Mouse (Mus musculus) forebrain, embryonic 12.5 days (tissue): Measurements from ENCODE around the gene Itsn1. TPM values are rescaled to one million over a fixed set of nuclear protein-coding genes. Genes with fewer than 3 reads are reported as not detected.

ENCODE experiments used
- ATAC-seq: fragments of 200-750 bp; cut with Nextera tagmentation; 2 replicates; pipeline ENCODE4 v1.8.0; 2017; ENCODE audit warnings: moderate TSS enrichment; ENCODE audit not compliant: low FRiP score
- H3K27ac ChIP-seq: fragments of 300-500 bp; sonication (generic); 2 replicates; pipeline ENCODE4 v1.5.1; 2016; ENCODE audit warnings: mild to moderate bottlenecking
- H3K27me3 ChIP-seq: fragments of 300-500 bp; sonication (generic); 2 replicates; pipeline ENCODE4 v1.6.1; 2016; ENCODE audit warnings: mild to moderate bottlenecking
- H3K36me3 ChIP-seq: fragments of 300-500 bp; sonication (generic); replicated peaks from 2 replicates; pipeline ENCODE4 v1.6.1; 2016; ENCODE audit warnings: mild to moderate bottlenecking
- H3K4me1 ChIP-seq: fragments of 300-500 bp; sonication (generic); 2 replicates; pipeline ENCODE4 v1.6.1; 2016
- H3K4me2 ChIP-seq: fragments of 300-500 bp; sonication (generic); 2 replicates; pipeline ENCODE4 v1.6.1; 2016; ENCODE audit warnings: mild to moderate bottlenecking, moderate library complexity
- H3K4me3 ChIP-seq: fragments of 300-500 bp; sonication (generic); replicated peaks from 2 replicates; pipeline ENCODE4 v1.5.1; 2016; ENCODE audit warnings: mild to moderate bottlenecking
- H3K9ac ChIP-seq: fragments of 300-500 bp; sonication (generic); 2 replicates; pipeline ENCODE4 v1.6.1; 2016; ENCODE audit warnings: mild to moderate bottlenecking
- H3K9me3 ChIP-seq: fragments of 300-500 bp; sonication (generic); 2 replicates; pipeline ENCODE4 v1.6.1; 2016
- WGBS: fragments of 180-500 bp; shearing (Covaris S2); methylation state at CpG from one replicate; pipeline ENCODE4 v1.1.7; 2016; 5-methylcytosine and 5-hydroxymethylcytosine counted together
- polyA plus RNA-seq: library from polyadenylated mRNA; unstranded; fragments of >200 nt; fragmentation: Nextera tagmentation; extraction: Ambion mirVana; gene quantifications from 2 replicates; pipeline ENCODE4 v1.2.1, GENCODE M21; 2016

Gene Itsn1
- polyA plus RNA-seq, 1 experiment from 2014 or later, result 65.4 TPM

GRCm38 (mm10) chr16:91780151-91780550 is 51.1 kb downstream of the Itsn1 start:
- no peak overlapping the region for H3K4me2 ChIP-seq
- peaks cover 12% of the 10 kb centered on the region; the same call in 1 of the 2 replicates for H3K4me1 ChIP-seq
- no peaks in the 10 kb centered on the region for H3K9me3 ChIP-seq
- ATAC-seq, result no peak
- no peaks in the 10 kb centered on the region for H3K27me3 ChIP-seq
- 96% methylated on average over 7 of the region's 7 CpGs for WGBS
- H3K4me3 ChIP-seq, result no peak overlapping the region
- H3K9ac ChIP-seq, result no peak overlapping the region
- H3K36me3 ChIP-seq, result 0 out of 2 replicates have a peak, but pooled peaks cover 16% of the 10 kb centered on the region
- H3K27ac ChIP-seq, result no peak overlapping the region

- Histone ChIP-seq H3K9ac (no peak overlapping the region), H3K4me3 (no peak overlapping the region), H3K4me1 (0 out of 2 replicates have a peak, but pooled peaks cover 12% of the 10 kb centered on the region), H3K27me3 (no peaks in the 10 kb centered on the region), H3K9me3 (no peaks in the 10 kb centered on the region), H3K4me2 (no peak overlapping the region), H3K36me3 (peaks cover 19% of the 10 kb centered on the region), H3K27ac (no peak overlapping the region)
- no peak for ATAC-seq
- WGBS, result 88% methylated on average over 3 of the region's 3 CpGs
Observed at GRCm38 (mm10) chr16:91780826-91781225, 51.7 kb downstream of the Itsn1 start.

GRCm38 (mm10) chr16:91783191-91783590 is 54.1 kb downstream of the Itsn1 start:
- no peak for ATAC-seq
- Histone ChIP-seq H3K36me3 (peaks cover 33% of the 10 kb centered on the region), H3K4me1 (0 out of 2 replicates have a peak, but pooled peaks cover 8% of the 10 kb centered on the region), H3K27me3 (no peaks in the 10 kb centered on the region), H3K4me3 (no peak overlapping the region), H3K4me2 (no peak overlapping the region), H3K27ac (no peak overlapping the region), H3K9me3 (no peaks in the 10 kb centered on the region), H3K9ac (no peak overlapping the region)
- WGBS, result 91% methylated on average over 7 of the region's 7 CpGs

- WGBS, result 83% methylated on average over 6 of the region's 6 CpGs
- H3K27ac ChIP-seq, result no peak overlapping the region
- no peaks in the 10 kb centered on the region for H3K27me3 ChIP-seq
- no peak for ATAC-seq
- H3K9me3 ChIP-seq, result no peaks in the 10 kb centered on the region
- H3K4me1 ChIP-seq, result 0 out of 2 replicates have a peak, but pooled peaks cover 10% of the 10 kb centered on the region
- no peak overlapping the region for H3K9ac ChIP-seq
- no peak overlapping the region for H3K4me3 ChIP-seq
- peaks cover 41% of the 10 kb centered on the region for H3K36me3 ChIP-seq
- no peak overlapping the region for H3K4me2 ChIP-seq
Observed at GRCm38 (mm10) chr16:91784298-91784697, 55.2 kb downstream of the Itsn1 start.

- H3K36me3 ChIP-seq, result peaks cover 41% of the 10 kb centered on the region
Observed at GRCm38 (mm10) chr16:91786425-91786824, 57.3 kb downstream of the Itsn1 start.

GRCm38 (mm10) chr16:91789728-91790127 is 60.6 kb downstream of the Itsn1 start:
- H3K4me3 ChIP-seq, result no peak overlapping the region
- 92% methylated on average over 6 of the region's 6 CpGs for WGBS
- peaks cover 42% of the 10 kb centered on the region for H3K36me3 ChIP-seq
- no peak overlapping the region for H3K27ac ChIP-seq
- no peak overlapping the region for H3K9ac ChIP-seq
- ATAC-seq, result no peak
- H3K4me2 ChIP-seq, result no peak overlapping the region
- no peaks in the 10 kb centered on the region for H3K27me3 ChIP-seq
- 0 out of 2 replicates have a peak, but pooled peaks cover 3% of the 10 kb centered on the region for H3K4me1 ChIP-seq
- no peaks in the 10 kb centered on the region for H3K9me3 ChIP-seq

More at GRCm38 (mm10) chr16:91786425-91786824, 57.3 kb downstream of the Itsn1 start:
- no peak for ATAC-seq
- Histone ChIP-seq H3K27ac (no peak overlapping the region), H3K9me3 (no peaks in the 10 kb centered on the region), H3K4me2 (no peak overlapping the region), H3K9ac (no peak overlapping the region), H3K4me3 (no peak overlapping the region), H3K27me3 (no peaks in the 10 kb centered on the region), H3K4me1 (0 out of 2 replicates have a peak, but pooled peaks cover 6% of the 10 kb centered on the region)
- WGBS, result 83% methylated on average over 10 of the region's 10 CpGs

GRCm38 (mm10) chr16:91792477-91793196 is 63.6 kb downstream of the Itsn1 start:
- 0 out of 2 replicates have a peak, but pooled peaks cover 3% of the 10 kb centered on the region for H3K4me1 ChIP-seq
- no peak overlapping the region for H3K4me2 ChIP-seq
- no peak overlapping the region for H3K9ac ChIP-seq
- H3K27ac ChIP-seq, result no peak overlapping the region
- no peak for ATAC-seq
- H3K36me3 ChIP-seq, result peaks cover 41% of the 10 kb centered on the region
- 81% methylated on average over 8 of the region's 8 CpGs for WGBS
- no peak overlapping the region for H3K4me3 ChIP-seq
- H3K27me3 ChIP-seq, result no peaks in the 10 kb centered on the region
- H3K9me3 ChIP-seq, result no peaks in the 10 kb centered on the region

GRCm38 (mm10) chr16:91793507-91794278 is 64.6 kb downstream of the Itsn1 start:
- 94% methylated on average over 13 of the region's 13 CpGs for WGBS
- Histone ChIP-seq H3K4me1 (no peaks in the 10 kb centered on the region; the same call in 1 of the 2 replicates), H3K9me3 (no peaks in the 10 kb centered on the region), H3K4me3 (no peak overlapping the region), H3K27ac (no peak overlapping the region), H3K9ac (no peak overlapping the region), H3K36me3 (peaks cover 35% of the 10 kb centered on the region), H3K4me2 (no peak overlapping the region), H3K27me3 (no peaks in the 10 kb centered on the region)
- ATAC-seq, result no peak

- Histone ChIP-seq H3K4me1 (no peaks in the 10 kb centered on the region; the same call in 1 of the 2 replicates), H3K4me3 (no peak overlapping the region), H3K4me2 (no peak overlapping the region), H3K9ac (no peak overlapping the region), H3K9me3 (no peaks in the 10 kb centered on the region), H3K36me3 (peaks cover 32% of the 10 kb centered on the region), H3K27ac (no peak overlapping the region), H3K27me3 (no peaks in the 10 kb centered on the region)
- 97% methylated on average over 7 of the region's 7 CpGs for WGBS
- no peak for ATAC-seq
Observed at GRCm38 (mm10) chr16:91794306-91794705, 65.2 kb downstream of the Itsn1 start.

GRCm38 (mm10) chr16:91795044-91795443 is 66.0 kb downstream of the Itsn1 start:
- H3K4me2 ChIP-seq, result no peak overlapping the region
- H3K4me1 ChIP-seq, result no peaks in the 10 kb centered on the region; the same call in 1 of the 2 replicates
- 95% methylated on average over 2 of the region's 2 CpGs for WGBS
- H3K9me3 ChIP-seq, result no peaks in the 10 kb centered on the region
- H3K27ac ChIP-seq, result no peak overlapping the region
- no peaks in the 10 kb centered on the region for H3K27me3 ChIP-seq
- no peak for ATAC-seq
- no peak overlapping the region for H3K9ac ChIP-seq
- H3K4me3 ChIP-seq, result no peak overlapping the region
- H3K36me3 ChIP-seq, result peaks cover 32% of the 10 kb centered on the region

- H3K4me1 ChIP-seq, result no peaks in the 10 kb centered on the region; the same call in 1 of the 2 replicates
- H3K4me3 ChIP-seq, result no peak overlapping the region
- no peak overlapping the region for H3K27ac ChIP-seq
- H3K4me2 ChIP-seq, result no peak overlapping the region
- ATAC-seq, result no peak
- no peaks in the 10 kb centered on the region for H3K9me3 ChIP-seq
- peaks cover 32% of the 10 kb centered on the region for H3K36me3 ChIP-seq
- H3K27me3 ChIP-seq, result no peaks in the 10 kb centered on the region
- no peak overlapping the region for H3K9ac ChIP-seq
- WGBS, result 89% methylated on average over 9 of the region's 9 CpGs
Observed at GRCm38 (mm10) chr16:91795606-91796005, 66.5 kb downstream of the Itsn1 start.

- peaks cover 54% of the 10 kb centered on the region for H3K36me3 ChIP-seq
- no peaks in the 10 kb centered on the region for H3K27me3 ChIP-seq
- no peak for ATAC-seq
Observed at GRCm38 (mm10) chr16:91801426-91801825, 72.3 kb downstream of the Itsn1 start.

More at GRCm38 (mm10) chr16:91801426-91801825, 72.3 kb downstream of the Itsn1 start:
- no peak overlapping the region for H3K27ac ChIP-seq
- H3K9ac ChIP-seq, result no peak overlapping the region
- 95% methylated on average over 13 of the region's 13 CpGs for WGBS
- no peak overlapping the region for H3K4me2 ChIP-seq
- H3K4me3 ChIP-seq, result no peak overlapping the region
- no peaks in the 10 kb centered on the region; the same call in 1 of the 2 replicates for H3K4me1 ChIP-seq
- H3K9me3 ChIP-seq, result no peaks in the 10 kb centered on the region
